Mouse (Mus musculus): ENCODE measurements at regions not wholly inside any gene's neighbourhood (a gene's known extent, or its start where the extent isn't known, plus 50 kb on each side); places are given as distances from the start of the nearest gene placed in this dataset.

- TF ChIP-seq CTCF (IDR thresholded peaks at IDR 0.05; ENCODE audit: low read depth) (no peak), EP300 (IDR thresholded peaks at IDR 0.05; ENCODE audit: low read depth) (no peak)
Observed at GRCm38 (mm10) chr12:16165126-16165525, 348.4 kb upstream of the Trib2 start.
